Mouse (Mus musculus): ENCODE data around the gene Slc39a1.

The Slc39a1 gene

DNA sequence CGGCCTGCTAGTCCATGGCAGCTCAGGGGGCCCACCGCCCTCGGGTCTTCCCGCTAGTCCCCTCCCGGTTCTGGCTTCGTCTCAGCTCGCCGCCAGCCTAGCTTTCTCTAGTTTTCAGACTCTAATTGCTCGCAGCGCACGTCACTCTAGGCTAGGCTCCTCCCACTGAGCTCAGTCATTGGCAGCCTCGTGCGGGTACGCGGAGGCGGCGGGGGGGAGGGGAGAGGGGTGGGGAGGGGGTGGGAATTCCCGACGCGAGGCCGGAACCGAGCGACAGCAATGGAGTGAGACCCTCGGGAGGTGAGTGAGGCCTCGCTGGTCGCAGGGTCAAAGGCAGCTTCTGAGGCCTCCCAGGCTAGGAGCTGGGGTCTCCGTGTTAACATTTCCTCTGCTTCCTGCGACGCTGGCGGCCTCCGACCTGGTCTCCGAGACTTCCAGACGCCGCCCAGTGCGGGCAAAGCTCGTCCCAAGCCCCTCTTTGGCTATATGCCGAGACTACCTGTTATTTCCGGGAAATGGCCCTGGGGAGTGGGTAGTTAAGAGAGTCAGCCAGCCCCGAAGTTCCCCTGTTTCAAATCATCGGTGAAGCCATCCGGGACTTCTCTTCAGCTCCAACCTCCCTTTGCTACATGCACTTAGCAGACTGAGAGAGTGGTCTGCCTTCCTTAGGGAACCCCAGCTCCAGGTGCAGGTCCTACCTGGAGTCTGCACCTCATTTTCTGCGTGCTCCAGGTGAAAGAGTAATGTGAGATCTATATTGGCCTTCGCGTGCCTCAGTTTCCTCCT lies at the start of gene Slc39a1:
Slc39a1 (plus strand) TSS at position 213 of the 786 bp plus-strand sequence.
- peak; percentile 91 to 96 for DNase-seq

DNA sequence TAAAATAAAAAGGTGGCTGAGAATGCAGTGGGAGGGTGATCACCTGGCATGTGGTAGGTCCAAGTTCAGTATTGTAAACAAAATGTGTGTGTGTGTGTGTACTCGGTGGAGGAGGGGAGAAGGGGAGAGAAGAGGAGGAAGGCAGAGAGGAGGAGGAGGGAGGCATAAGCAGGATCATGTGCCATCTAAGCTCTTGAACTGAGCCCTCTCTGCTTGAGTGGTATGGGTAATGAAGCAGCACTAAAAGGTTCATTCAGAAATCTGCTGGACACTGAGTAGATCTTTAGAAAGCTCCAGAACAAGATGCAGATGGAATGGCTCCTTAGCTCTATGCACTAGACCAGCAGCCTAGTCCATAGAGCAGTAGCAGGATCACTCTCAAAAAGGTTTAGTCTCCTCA lies 45.1 kb upstream of the Slc39a1 start:
- no peak for DNase-seq

- no peak for DNase-seq
Measured at GRCm38 (mm10) chr3:90203619-90204018, 44.4 kb upstream of the Slc39a1 start.

GRCm38 (mm10) chr3:90204582-90204981 lies 43.4 kb upstream of the Slc39a1 start:
- DNase-seq = no peak

- no peak for DNase-seq
Measured at GRCm38 (mm10) chr3:90208662-90209061, 39.3 kb upstream of the Slc39a1 start.

DNA sequence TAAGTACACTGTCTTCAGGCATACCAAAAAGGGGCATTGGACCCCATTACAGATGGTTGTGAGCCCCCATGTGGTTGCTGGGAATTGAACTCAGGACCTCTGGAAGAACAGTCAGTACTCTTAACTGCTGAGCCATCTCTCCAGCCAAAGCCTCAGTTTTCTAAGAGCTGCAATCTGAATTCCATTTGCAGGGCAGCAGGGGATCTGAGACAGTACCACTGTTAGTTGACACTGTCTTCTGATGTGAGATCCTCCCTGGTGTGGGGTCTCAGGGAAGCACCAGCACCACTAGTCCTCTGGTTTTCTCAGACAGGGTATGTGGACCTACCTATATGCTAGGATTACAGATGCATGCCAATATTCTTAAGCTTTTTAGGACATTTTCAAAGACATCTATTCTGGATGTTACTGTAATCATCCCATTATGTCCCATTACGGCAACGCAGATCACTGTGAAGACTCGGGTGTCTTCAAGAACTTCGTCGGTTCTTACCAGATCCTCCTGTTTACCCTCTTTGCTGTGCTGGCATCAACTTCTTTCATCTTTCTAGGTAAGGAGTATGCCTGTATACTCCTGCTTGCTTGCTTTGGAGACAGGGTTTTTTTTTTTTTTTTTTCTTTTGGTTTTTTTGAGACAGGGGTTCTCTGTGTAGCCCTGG lies 37.9 kb upstream of the Slc39a1 start:
- DNase-seq = no peak

- DNase-seq = no peak
Measured at GRCm38 (mm10) chr3:90211475-90212398, 36.2 kb upstream of the Slc39a1 start.

- no peak for DNase-seq
Measured at GRCm38 (mm10) chr3:90212723-90213122, 35.2 kb upstream of the Slc39a1 start.

GRCm38 (mm10) chr3:90213377-90213866 lies 34.5 kb upstream of the Slc39a1 start, which contains the start of the genes Rps27 and Rab13:
TSS of gene Rps27 (minus strand) at chr3:90213651.
TSS of gene Rab13 (plus strand) at chr3:90213695.
- DNase-seq = peak; percentile 86 to 91

- DNase-seq = peak; percentile 30 to 46
Measured at GRCm38 (mm10) chr3:90213956-90214684, 33.9 kb upstream of the Slc39a1 start.

- DNase-seq = no peak
Measured at GRCm38 (mm10) chr3:90215825-90216380, 32.1 kb upstream of the Slc39a1 start.

GRCm38 (mm10) chr3:90220088-90220487 lies 27.9 kb upstream of the Slc39a1 start:
- DNase-seq = peak; percentile 66 to 77

GRCm38 (mm10) chr3:90220531-90220951 lies 27.4 kb upstream of the Slc39a1 start:
- peak; percentile 45 to 54 for DNase-seq

DNA sequence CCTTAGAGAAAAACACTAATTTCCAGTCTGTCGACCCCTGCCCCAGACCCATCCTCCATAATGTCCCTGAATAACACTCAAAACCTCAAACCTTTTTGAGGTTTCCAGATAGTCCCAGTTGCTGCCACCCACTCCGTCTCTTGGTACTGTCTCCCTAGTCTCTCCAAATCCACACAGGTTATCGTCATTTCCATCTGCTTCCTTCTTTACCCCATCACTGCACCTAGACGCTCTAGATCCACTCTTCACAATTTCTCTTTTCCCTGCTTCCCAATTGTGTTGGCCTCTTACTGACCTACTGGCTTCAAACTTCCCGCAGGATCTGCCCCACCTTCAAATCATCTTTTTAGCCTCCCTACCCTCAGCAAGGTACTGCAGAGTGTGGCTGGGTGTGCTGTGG lies 26.8 kb upstream of the Slc39a1 start:
- DNase-seq = no peak

- DNase-seq = no peak
Measured at GRCm38 (mm10) chr3:90222455-90222854, 25.5 kb upstream of the Slc39a1 start.

GRCm38 (mm10) chr3:90222941-90223340 lies 25.0 kb upstream of the Slc39a1 start:
- DNase-seq = no peak

- DNase-seq = no peak
Measured at GRCm38 (mm10) chr3:90224331-90224730, 23.6 kb upstream of the Slc39a1 start.

- DNase-seq = no peak
Measured at GRCm38 (mm10) chr3:90231075-90231474, 16.9 kb upstream of the Slc39a1 start.

GRCm38 (mm10) chr3:90231507-90232333 lies 16.3 kb upstream of the Slc39a1 start, which contains the start of gene Jtb:
TSS of gene Jtb (plus strand) at chr3:90231597.
- peak; percentile 93 to 95 for DNase-seq

- DNase-seq = no peak
Measured at GRCm38 (mm10) chr3:90241251-90241650, 6.7 kb upstream of the Slc39a1 start.
